Mouse (Mus musculus): ENCODE measurements around the gene Tbc1d9b.

- no peak for TF ChIP-seq CTCF (IDR thresholded peaks at IDR 0.05; ENCODE audit: control insufficient read depth, insufficient read depth, insufficient read length)
- TF ChIP-seq USF1 (IDR thresholded peaks at IDR 0.05; ENCODE audit: low read depth): no peak
- TF ChIP-seq MAX (IDR thresholded peaks at IDR 0.05): no peak
These were observed 35.5 kb upstream of the Tbc1d9b start for GRCm38 (mm10) chr11:50095661-50096060.
